Mouse (Mus musculus) liver, adult (tissue): Measurements from ENCODE around the gene Dnajc7.

Experiments used
- GATA4 ChIP-seq: IDR thresholded peaks from 2 replicates; pipeline ENCODE4 v1.6.1; 2014; ENCODE audit warnings: mild to moderate bottlenecking, low read length; ENCODE audit not compliant: insufficient replicate concordance

Gene Dnajc7

DNA sequence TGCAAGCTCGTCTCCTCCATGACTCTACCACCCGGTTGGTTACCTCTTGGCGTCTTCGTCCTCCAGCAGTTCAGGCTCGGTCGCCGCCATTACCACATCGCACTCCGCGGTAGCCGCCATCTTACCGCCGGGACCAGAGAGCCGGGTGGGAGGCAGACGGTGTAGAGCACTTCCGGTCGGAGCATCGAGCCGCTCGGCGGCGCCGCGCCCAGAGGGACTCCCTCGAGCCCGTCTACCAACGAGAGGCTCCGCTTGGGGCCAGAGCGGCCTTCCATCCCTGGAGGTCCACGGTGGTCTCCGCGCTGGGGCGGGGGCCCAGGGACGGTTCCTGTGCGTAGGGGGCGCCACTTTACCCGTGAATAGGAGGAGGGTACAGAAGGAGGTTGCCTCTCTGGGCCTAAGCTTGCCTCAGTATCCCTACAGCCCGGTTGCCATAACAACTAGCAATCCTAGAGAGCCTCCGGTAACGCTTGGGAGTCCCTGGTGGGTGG is 438 bp downstream of the Dnajc7 start:
- TF ChIP-seq GATA4 = no peak

DNA sequence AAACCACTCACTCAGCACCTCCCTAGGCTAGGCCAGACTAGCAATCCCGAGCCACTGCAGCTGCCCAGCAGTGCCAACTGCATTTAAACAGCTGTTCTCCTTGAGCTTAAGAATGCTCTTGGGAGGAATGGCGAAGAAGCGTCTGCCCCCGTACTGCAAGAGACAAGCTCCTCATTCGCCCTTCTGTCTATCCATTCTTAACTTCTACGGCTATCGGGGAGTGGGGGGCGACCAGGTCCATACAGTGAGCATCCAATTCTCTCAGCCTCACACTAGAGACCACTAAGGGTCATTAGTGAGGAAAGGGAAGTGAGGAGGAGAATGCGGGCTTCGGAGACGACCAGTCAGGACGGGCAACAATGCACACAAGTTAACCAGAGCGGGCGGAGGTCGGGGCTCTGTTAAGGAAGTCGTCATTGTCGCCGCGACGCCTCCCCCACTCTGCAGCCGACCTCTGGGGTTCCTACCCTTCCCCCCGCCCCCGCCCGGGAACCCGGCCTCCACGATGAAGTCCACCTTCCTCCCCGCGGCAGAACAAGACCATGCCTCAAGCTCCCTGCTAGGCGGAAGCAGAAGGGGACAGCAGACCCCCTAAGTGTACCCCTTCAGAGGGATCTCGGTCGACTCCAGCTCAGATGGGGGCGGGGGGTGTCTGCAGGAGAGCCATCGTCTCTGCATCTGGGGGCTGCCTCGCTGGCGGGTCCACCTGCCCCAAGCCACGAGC is 1.0 kb downstream of the Dnajc7 start, which contains the start of gene Nkiras2:
Gene Nkiras2, plus strand, starts transcription at position 484 of the 724 bp plus-strand sequence.
- TF ChIP-seq GATA4 = no peak

GRCm38 (mm10) chr11:100617480-100617879 is 2.5 kb downstream of the Dnajc7 start:
- TF ChIP-seq GATA4 = no peak

DNA sequence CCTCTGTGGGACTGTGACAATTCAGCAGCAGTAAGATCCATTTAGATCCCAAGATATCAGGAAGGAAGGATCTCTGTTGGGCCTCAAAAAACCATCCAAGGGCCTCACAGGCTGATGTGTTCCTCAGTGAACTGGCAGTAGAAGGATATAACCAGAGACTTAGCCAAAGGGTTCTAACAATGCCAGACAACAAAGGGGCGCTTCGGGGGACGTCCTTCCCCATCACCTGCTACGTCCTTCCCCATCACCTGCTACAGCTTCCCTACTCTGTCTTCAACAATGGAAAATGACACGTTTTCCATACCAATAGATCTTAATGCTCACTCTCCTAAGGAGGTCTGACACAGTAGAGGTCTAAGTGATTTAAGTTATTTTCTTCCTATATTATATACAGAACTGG is 3.6 kb downstream of the Dnajc7 start:
- TF ChIP-seq GATA4 = no peak

DNA sequence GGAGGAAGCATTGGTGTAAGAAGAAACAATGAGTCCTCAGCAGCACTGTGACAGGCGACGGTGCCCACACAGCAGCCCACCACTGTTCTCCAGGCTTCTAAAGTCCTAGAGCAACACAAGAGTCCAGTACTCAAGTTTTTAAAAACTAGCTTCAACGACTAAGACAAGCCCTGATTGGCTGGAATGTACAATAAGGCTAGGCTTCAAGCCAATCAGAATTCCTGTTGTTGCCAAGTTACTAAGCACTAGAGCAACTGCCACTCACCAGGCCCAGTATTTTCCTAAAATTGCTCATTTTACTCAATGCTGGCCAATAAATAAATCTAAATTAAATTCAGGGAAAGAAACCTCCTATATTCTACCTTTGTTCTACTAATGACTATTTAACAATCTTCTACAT is 6.7 kb downstream of the Dnajc7 start:
- no peak for TF ChIP-seq GATA4

DNA sequence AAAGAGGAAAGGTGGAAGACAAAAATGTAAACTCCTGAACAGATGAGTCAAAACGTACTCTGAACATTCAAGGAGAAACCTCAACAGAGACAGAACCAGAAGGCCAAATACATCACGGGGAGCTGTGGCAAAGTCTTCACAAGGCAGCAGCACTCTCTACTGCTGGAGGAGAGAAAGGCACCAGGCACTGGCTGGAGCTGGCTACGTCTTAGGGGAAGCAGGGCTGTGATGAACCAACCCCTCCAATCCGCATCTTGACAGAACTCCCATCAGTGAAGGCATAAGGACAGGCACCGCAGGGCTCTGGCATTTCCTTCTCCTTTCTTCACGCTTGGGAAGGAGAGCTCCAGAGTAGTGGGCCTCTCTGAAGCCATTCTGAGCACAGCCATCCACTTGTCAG is 8.3 kb downstream of the Dnajc7 start:
- TF ChIP-seq GATA4 = no peak

DNA sequence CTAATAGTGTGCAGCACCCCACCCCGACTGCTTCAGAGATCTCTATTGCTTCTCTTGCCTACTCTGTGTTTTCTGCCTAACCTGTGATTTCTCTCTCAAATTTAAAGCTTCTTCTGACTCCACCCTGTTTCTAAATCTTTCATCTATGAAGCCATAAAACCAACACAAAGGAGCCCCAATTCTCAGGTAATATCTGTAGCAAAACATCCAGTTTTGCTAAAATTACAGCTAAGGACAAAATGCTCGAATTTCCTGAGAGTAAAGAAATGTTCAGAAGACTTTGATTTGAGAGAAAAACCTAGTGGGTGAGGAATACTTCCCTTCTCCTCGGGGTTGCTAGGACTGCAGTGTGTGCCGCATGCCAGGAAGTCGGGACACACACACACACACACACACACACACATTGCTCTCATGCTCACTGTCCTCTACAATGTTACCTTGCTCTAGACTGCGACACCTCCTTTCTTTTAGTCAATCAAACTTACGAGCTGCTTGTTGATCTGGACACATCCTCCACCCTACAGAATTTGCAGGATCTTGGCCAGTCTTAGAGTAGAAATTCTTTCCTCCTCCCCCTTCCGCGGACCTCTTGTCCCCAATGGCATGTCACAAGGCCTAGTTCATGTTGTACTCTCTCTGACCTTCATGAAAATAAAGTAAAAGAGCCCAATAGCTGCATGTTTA is 9.8 kb downstream of the Dnajc7 start:
- TF ChIP-seq GATA4 = no peak

DNA sequence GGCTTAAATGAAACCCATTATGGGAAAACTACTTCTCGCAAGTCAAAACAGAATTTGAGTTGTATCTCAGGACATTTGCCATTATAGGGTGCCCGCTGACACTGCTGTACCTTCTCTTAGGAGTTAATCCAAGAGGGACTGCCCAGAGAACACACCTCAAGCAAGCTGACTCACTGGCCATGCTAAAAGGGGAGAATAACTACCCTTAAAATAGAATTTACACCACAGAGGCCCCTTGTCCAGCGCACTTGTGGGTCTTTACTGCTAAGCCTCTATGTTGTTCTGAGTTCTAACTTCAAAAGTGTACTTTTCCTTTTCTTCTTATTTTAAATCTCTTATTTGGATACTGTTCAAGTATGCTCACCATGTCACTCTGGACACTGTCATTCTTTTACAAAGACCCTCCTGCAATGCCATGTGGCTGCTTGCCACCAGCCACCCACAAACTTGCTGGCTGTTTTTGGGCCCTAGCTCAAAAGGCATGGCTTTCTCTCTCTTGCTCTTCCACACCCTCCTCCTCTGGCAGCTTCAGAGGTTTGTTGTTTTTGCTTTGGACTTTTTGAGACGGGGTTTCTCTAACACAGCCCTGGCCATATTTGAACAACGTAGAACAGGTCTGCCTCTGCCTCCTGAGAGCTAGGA is 10.5 kb downstream of the Dnajc7 start:
- no peak for TF ChIP-seq GATA4

DNA sequence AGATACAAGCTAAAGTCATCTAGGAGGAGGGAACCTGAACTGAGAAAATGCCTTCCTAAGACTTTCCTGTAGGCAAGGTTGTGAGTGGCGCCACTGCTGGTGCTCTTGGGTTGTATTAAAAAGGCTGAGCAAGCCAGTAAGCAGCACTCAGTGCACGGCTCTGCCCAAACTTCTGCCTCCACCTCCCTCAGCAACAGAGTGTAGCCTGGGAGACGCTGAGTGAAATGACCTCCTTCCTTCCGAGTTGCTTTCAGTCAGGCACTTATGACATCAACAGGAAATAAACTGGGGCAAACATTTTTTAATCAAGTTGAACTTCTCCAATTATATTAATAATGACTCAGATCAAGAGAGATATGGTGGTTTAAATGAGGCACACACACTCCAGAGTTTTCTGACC is 11.2 kb downstream of the Dnajc7 start:
- TF ChIP-seq GATA4 = no peak

DNA sequence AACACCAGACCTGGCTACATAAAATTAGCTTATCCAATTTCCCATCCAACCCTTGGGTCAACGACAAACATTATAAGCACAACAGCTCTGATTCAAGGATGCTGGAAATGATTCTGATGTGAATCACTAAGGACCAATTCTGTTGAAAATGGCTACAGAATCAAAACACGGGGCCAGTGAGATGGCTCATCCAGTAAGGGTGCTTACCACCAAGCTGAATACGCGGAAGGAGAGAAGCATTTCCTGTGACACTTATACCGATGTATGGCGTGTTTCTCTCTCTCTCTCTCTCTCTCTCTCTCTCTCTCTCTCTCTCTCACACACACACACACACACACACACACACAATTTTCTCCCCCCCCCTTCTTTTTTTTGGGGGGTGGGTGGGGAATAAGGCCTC is 12.8 kb downstream of the Dnajc7 start:
- TF ChIP-seq GATA4 = no peak

DNA sequence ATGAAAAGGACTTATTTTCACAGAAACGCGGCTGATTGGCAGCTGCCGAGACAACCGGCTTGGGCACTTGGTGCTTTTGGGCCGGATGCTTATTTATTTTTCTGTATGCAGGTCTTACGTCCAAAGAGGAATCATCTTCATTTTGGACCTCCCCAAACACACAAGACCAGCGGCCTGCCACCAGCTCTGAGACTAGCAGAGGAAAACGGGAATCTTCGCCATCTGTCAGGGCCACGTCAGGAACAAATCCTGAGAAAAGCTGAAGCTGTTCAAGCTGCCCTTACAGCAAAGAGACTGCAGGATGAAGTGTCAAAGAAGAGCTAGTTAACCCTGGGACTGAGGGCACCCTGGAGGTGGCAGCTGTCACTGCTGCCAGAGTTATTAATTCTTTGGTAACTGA is 14.5 kb downstream of the Dnajc7 start:
- TF ChIP-seq GATA4 = no peak

GRCm38 (mm10) chr11:100604321-100605005 is 15.5 kb downstream of the Dnajc7 start:
- TF ChIP-seq GATA4 = no peak

DNA sequence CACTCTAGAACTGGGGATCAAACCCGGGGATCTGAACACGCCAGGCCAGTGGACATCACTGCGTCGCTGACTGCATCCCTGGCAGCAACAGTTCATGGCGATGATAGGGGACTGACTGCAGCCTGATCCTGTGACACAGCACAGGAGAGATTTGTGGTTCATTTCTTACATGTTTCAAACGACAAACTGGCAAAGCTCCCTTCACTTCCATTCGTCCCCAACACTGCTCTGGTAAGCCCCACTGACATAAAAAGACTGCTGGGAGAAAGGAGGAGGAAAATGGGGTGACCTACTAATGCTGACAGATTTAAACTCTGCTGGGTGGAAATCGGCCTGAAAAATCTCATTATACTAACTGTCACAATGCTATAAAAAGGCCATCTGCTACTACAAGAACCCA is 16.2 kb downstream of the Dnajc7 start:
- no peak for TF ChIP-seq GATA4

- TF ChIP-seq GATA4 = peak; percentile 91
Measured at GRCm38 (mm10) chr11:100603155-100603554, 16.8 kb downstream of the Dnajc7 start.

- TF ChIP-seq GATA4 = no peak
Measured at GRCm38 (mm10) chr11:100601372-100601771, 18.6 kb downstream of the Dnajc7 start.
